8 mouse cellular contexts compared by ENCODE assay signal in the genomic region with DNA sequence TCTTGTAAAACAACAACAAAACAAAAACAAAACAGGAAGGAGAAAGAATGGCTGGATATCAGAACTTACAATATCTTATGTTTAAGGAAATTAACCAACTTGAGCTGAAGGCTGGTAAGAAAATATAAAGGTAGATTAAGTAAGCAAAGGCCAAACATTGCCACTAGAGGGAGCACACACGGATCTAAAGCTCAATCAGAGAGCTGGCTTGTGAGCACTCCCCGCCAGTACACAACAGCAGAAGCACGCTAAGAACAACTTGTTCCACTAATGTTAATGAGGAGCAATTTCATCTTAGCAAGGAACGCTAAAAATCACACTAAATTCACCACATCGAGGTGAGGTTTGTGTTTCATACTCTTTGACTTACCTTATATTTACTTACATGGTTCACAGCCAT. TPM values are rescaled to one million over a fixed set of nuclear protein-coding genes. Genes with fewer than 3 reads are reported as not detected.
DNase-seq lines count a peak whose midpoint lies in the region; ATAC-seq and TF ChIP-seq lines count a peak whose summit lies in the region.

No protein-coding gene starts in this region.

- ATAC-seq in hindbrain, embryonic 12.5 days (ENCODE audit: low FRiP score) = no peak

- intact Hi-C loops in gastrocnemius, postnatal 14 days (cut with DNase I; ENCODE audit: low total_unique reads) = no loop called here

- H3K4me3 ChIP-seq in hindbrain, embryonic 10.5 days = no peak overlapping the region
- no peak overlapping the region for H3K4me3 ChIP-seq in hindbrain, embryonic 12.5 days
- H3K4me3 ChIP-seq in bone marrow, adult 2 months (replicated peaks; ENCODE audit: control insufficient read depth, low read depth, low read length) = no peak overlapping the region
- no peak overlapping the region for H3K4me3 ChIP-seq in midbrain, embryonic 10.5 days

- no peak overlapping the region for H3K9ac ChIP-seq in hindbrain, embryonic 12.5 days

- no peak overlapping the region for H3K4me2 ChIP-seq in hindbrain, embryonic 12.5 days (replicated peaks)

- no peaks in the 10 kb centered on the region for H3K9me3 ChIP-seq in hindbrain, embryonic 10.5 days
- H3K9me3 ChIP-seq in hindbrain, embryonic 12.5 days (replicated peaks) = no peaks in the 10 kb centered on the region
- H3K9me3 ChIP-seq in midbrain, embryonic 10.5 days (replicated peaks) = no peaks in the 10 kb centered on the region

- H3K4me1 ChIP-seq in hindbrain, embryonic 10.5 days (replicated peaks) = no peaks in the 10 kb centered on the region
- no peaks in the 10 kb centered on the region for H3K4me1 ChIP-seq in hindbrain, embryonic 12.5 days
- no peaks in the 10 kb centered on the region for H3K4me1 ChIP-seq in bone marrow, adult 2 months (ENCODE audit: control insufficient read depth, insufficient read depth, low read length)
- H3K4me1 ChIP-seq in midbrain, embryonic 10.5 days = no peaks in the 10 kb centered on the region

- H3K27me3 ChIP-seq in hindbrain, embryonic 10.5 days (ENCODE audit: insufficient read depth, poor library complexity, severe bottlenecking) = no peaks in the 10 kb centered on the region
- no peaks in the 10 kb centered on the region for H3K27me3 ChIP-seq in hindbrain, embryonic 12.5 days
- H3K27me3 ChIP-seq in midbrain, embryonic 10.5 days (ENCODE audit: low read depth, poor library complexity, severe bottlenecking) = no peaks in the 10 kb centered on the region

- peak; percentile 12 for DNase-seq in hindbrain, embryonic 10.5 days (ENCODE audit: low spot score)
- DNase-seq in CD4-positive, CD25-positive, alpha-beta regulatory T cell, adult 2 months (ENCODE audit: low read depth, low spot score) = peak; percentile 82
- DNase-seq in gastrocnemius, postnatal 14 days = peak; percentile 31
- peak; percentile 31 to 82 for DNase-seq in layer of hippocampus, postnatal 14 days (ENCODE audit: low spot score in 2 of 2)
- peak; percentile 39 for DNase-seq in retina, embryonic 14.5 days (ENCODE audit: low spot score)
- DNase-seq in midbrain, embryonic 10.5 days (ENCODE audit: low spot score) = no peak

- TF ChIP-seq CTCF in bone marrow, adult 2 months (IDR thresholded peaks at IDR 0.05; ENCODE audit: control insufficient read depth, insufficient read depth, low read length) = peak; percentile 59

- TF ChIP-seq POLR2A in bone marrow, adult 2 months (IDR thresholded peaks at IDR 0.05; ENCODE audit: borderline replicate concordance, control insufficient read depth, low read depth, low read length) = no peak

- WGBS in hindbrain, embryonic 10.5 days = 35% methylated on average over 5 of the region's 5 CpGs
- WGBS in hindbrain, embryonic 12.5 days = 23% methylated on average over 5 of the region's 5 CpGs
- 24% methylated on average over 5 of the region's 5 CpGs for WGBS in bone marrow, adult 2 months
- 33% methylated on average over 5 of the region's 5 CpGs for WGBS in midbrain, embryonic 10.5 days

- peaks cover 92% of the 10 kb centered on the region for H3K36me3 ChIP-seq in hindbrain, embryonic 10.5 days
- H3K36me3 ChIP-seq in hindbrain, embryonic 12.5 days = peaks cover 83% of the 10 kb centered on the region
- H3K36me3 ChIP-seq in midbrain, embryonic 10.5 days = peaks cover 92% of the 10 kb centered on the region

- no peak overlapping the region for H3K27ac ChIP-seq in hindbrain, embryonic 10.5 days
- no peak overlapping the region for H3K27ac ChIP-seq in hindbrain, embryonic 12.5 days
- no peak overlapping the region for H3K27ac ChIP-seq in bone marrow, adult 2 months (ENCODE audit: control insufficient read depth, insufficient read depth, low read depth, low read length, poor library complexity)
- no peak overlapping the region for H3K27ac ChIP-seq in midbrain, embryonic 10.5 days (replicated peaks)

RNA-seq across cellular contexts. Expression of a gene that starts 29.1 kb away (rescaled TPM):
- 133 and 160 TPM in 2 replicates for polyA plus RNA-seq in hindbrain, embryonic 10.5 days (2016; fragmentation: Nextera tagmentation; extraction: Ambion mirVana)
- polyA plus RNA-seq in hindbrain, embryonic 12.5 days (2016; fragmentation: Nextera tagmentation; extraction: Ambion mirVana) = 190 and 204 TPM in 2 replicates
- 31.7 and 47.0 TPM in 2 replicates for polyA plus RNA-seq in bone marrow, adult 2 months (2011; ENCODE audit: insufficient read depth, insufficient read length, low replicate concordance, missing spikeins)
- 10 to 100 TPM; 77.6 to 84.1 TPM for total RNA-seq in gastrocnemius, postnatal 14 days (2021)
- total RNA-seq in layer of hippocampus, postnatal 14 days (2021) = 100 to 1,000 TPM; 149 to 156 TPM
- polyA plus RNA-seq in midbrain, embryonic 10.5 days (2016; fragmentation: Nextera tagmentation; extraction: Ambion mirVana) = 123 and 137 TPM in 2 replicates

RNA-seq across cellular contexts. Expression of a gene that starts 52.1 kb away (rescaled TPM):
- polyA plus RNA-seq in hindbrain, embryonic 10.5 days (2016; fragmentation: Nextera tagmentation; extraction: Ambion mirVana) = 0.49 and 0.69 TPM in 2 replicates
- polyA plus RNA-seq in hindbrain, embryonic 12.5 days (2016; fragmentation: Nextera tagmentation; extraction: Ambion mirVana) = 0.61 and 1.6 TPM in 2 replicates
- not detected in 2 replicates for polyA plus RNA-seq in bone marrow, adult 2 months (2011; ENCODE audit: insufficient read depth, insufficient read length, low replicate concordance, missing spikeins)
- total RNA-seq in gastrocnemius, postnatal 14 days (2021) = 1 to 10 TPM; 1.4 to 2.0 TPM
- 1 to 10 TPM; 3.1 to 4.9 TPM for total RNA-seq in layer of hippocampus, postnatal 14 days (2021)
- 0.53 and 0.60 TPM in 2 replicates for polyA plus RNA-seq in midbrain, embryonic 10.5 days (2016; fragmentation: Nextera tagmentation; extraction: Ambion mirVana)
